ENCODE assay signal across 8 mouse cellular contexts in genomic region chr4:141547299-141547698, GRCm38 (mm10). TPM values are rescaled to one million over a fixed set of nuclear protein-coding genes. Genes with fewer than 3 reads are reported as not detected.
DNase-seq lines count a peak whose midpoint lies in the region; ATAC-seq lines count a peak whose summit lies in the region.

No protein-coding gene starts in this region.

- peak overlapping the region; percentile 97 for H3K9ac ChIP-seq in forebrain, embryonic 11.5 days (ENCODE audit: low read length)
- H3K9ac ChIP-seq in liver, embryonic 12.5 days = peak overlapping the region; percentile 91
- peak overlapping the region; percentile 99 for H3K9ac ChIP-seq in stomach, embryonic 16.5 days (ENCODE audit: low read length)

- no peaks in the 10 kb centered on the region for H3K27me3 ChIP-seq in megakaryocyte, embryonic 14.5 days (replicated peaks)
- no peaks in the 10 kb centered on the region for H3K27me3 ChIP-seq in forebrain, embryonic 11.5 days (ENCODE audit: control insufficient read depth, insufficient read depth, low read length)
- no peaks in the 10 kb centered on the region for H3K27me3 ChIP-seq in liver, embryonic 12.5 days (replicated peaks)
- H3K27me3 ChIP-seq in stomach, embryonic 16.5 days (ENCODE audit: control insufficient read depth, insufficient read depth, low read length) = no peaks in the 10 kb centered on the region

- H3K4me1 ChIP-seq in megakaryocyte, embryonic 14.5 days = peaks cover 49% of the 10 kb centered on the region
- peaks cover 3% of the 10 kb centered on the region; the same call in 1 of the 2 replicates for H3K4me1 ChIP-seq in forebrain, embryonic 11.5 days (replicated peaks; ENCODE audit: control insufficient read depth, insufficient read depth, low read length)
- peaks cover 41% of the 10 kb centered on the region for H3K4me1 ChIP-seq in liver, embryonic 12.5 days
- no peaks in the 10 kb centered on the region for H3K4me1 ChIP-seq in stomach, embryonic 16.5 days (ENCODE audit: control insufficient read depth, insufficient read depth, low read length)

- H3K4me2 ChIP-seq in forebrain, embryonic 11.5 days (ENCODE audit: low read depth, low read length, severe bottlenecking) = peak overlapping the region; percentile 98
- H3K4me2 ChIP-seq in liver, embryonic 12.5 days = peak overlapping the region; percentile 99
- peak overlapping the region; percentile 74 for H3K4me2 ChIP-seq in stomach, embryonic 16.5 days (ENCODE audit: low read depth, low read length)

- 25% methylated on average over 9 of the region's 9 CpGs for WGBS in forebrain, embryonic 11.5 days
- 20% methylated on average over 9 of the region's 9 CpGs for WGBS in liver, embryonic 12.5 days (ENCODE audit: insufficient replicate concordance)
- WGBS in stomach, embryonic 16.5 days = 11% methylated on average over 9 of the region's 9 CpGs

- no peaks in the 10 kb centered on the region for H3K36me3 ChIP-seq in megakaryocyte, embryonic 14.5 days (replicated peaks; ENCODE audit: low read length)
- H3K36me3 ChIP-seq in forebrain, embryonic 11.5 days (ENCODE audit: control insufficient read depth, insufficient read depth, low read length) = no peaks in the 10 kb centered on the region
- no peaks in the 10 kb centered on the region for H3K36me3 ChIP-seq in liver, embryonic 12.5 days
- H3K36me3 ChIP-seq in stomach, embryonic 16.5 days (ENCODE audit: control insufficient read depth, insufficient read depth, low read length) = no peaks in the 10 kb centered on the region

- no peak; the same call in 1 of the 2 replicates for ATAC-seq in megakaryocyte, adult 5-6 weeks (ENCODE audit: poor library complexity, severe bottlenecking)
- no peak for ATAC-seq in forebrain, embryonic 11.5 days (replicated peaks; ENCODE audit: low FRiP score)
- ATAC-seq in liver, embryonic 12.5 days = no peak
- no peak for ATAC-seq in stomach, embryonic 16.5 days (ENCODE audit: insufficient read depth, low FRiP score)
- no peak for ATAC-seq in frontal cortex, adult (ENCODE audit: low TSS enrichment)

- DNase-seq in forebrain, embryonic 11.5 days (ENCODE audit: low spot score) = no peak
- DNase-seq in layer of hippocampus, postnatal 10 days (ENCODE audit: low spot score in 2 of 2) = no peak
- no peak for DNase-seq in ovary, postnatal 36 days (ENCODE audit: low spot score)

- no peaks in the 10 kb centered on the region for H3K9me3 ChIP-seq in megakaryocyte, embryonic 14.5 days
- no peaks in the 10 kb centered on the region for H3K9me3 ChIP-seq in forebrain, embryonic 11.5 days (ENCODE audit: control insufficient read depth, low read length)
- H3K9me3 ChIP-seq in liver, embryonic 12.5 days (replicated peaks) = no peaks in the 10 kb centered on the region
- no peaks in the 10 kb centered on the region for H3K9me3 ChIP-seq in stomach, embryonic 16.5 days (replicated peaks; ENCODE audit: control insufficient read depth, low read length)

- peak overlapping the region; percentile 95 for H3K4me3 ChIP-seq in megakaryocyte, embryonic 14.5 days (replicated peaks)
- peak overlapping the region; percentile 68 for H3K4me3 ChIP-seq in forebrain, embryonic 11.5 days (ENCODE audit: low read depth, low read length)
- H3K4me3 ChIP-seq in liver, embryonic 12.5 days = peak overlapping the region; percentile 90
- H3K4me3 ChIP-seq in stomach, embryonic 16.5 days (replicated peaks; ENCODE audit: low read length) = peak overlapping the region; percentile 81

- peak overlapping the region; percentile 99 for H3K27ac ChIP-seq in forebrain, embryonic 11.5 days (ENCODE audit: low read depth, low read length)
- H3K27ac ChIP-seq in liver, embryonic 12.5 days = peak overlapping the region; percentile 99
- H3K27ac ChIP-seq in stomach, embryonic 16.5 days (ENCODE audit: low read length) = peak overlapping the region; percentile 100

RNA-seq across cellular contexts. Expression of gene Spen, which starts 8.9 kb away (rescaled TPM):
- polyA plus RNA-seq in megakaryocyte, embryonic 14.5 days (2012; ENCODE audit: insufficient read depth, low replicate concordance) = 101 and 202 TPM in 2 replicates
- 30.4 and 34.2 TPM in 2 replicates for total RNA-seq in megakaryocyte, adult 5-6 weeks (2015)
- total RNA-seq in megakaryocyte, adult 5-6 weeks (2017) = 28.7 and 39.3 TPM in 2 replicates
- 17.1 and 19.2 TPM in 2 replicates for polyA plus RNA-seq in forebrain, embryonic 11.5 days (2014; fragmentation: Nextera tagmentation; extraction: Ambion mirVana)
- polyA plus RNA-seq in liver, embryonic 12.5 days (2016; fragmentation: Nextera tagmentation; extraction: Ambion mirVana) = 9.1 and 9.2 TPM in 2 replicates
- polyA plus RNA-seq in stomach, embryonic 16.5 days (2015; fragmentation: Nextera tagmentation; extraction: Ambion mirVana) = 6.2 and 7.2 TPM in 2 replicates
- 10 to 100 TPM; 62.9 to 64.5 TPM for total RNA-seq in layer of hippocampus, postnatal 10 days (2021)

RNA-seq across cellular contexts. Expression of gene Fblim1, which starts 58.6 kb away (rescaled TPM):
- 4.7 and 17.1 TPM in 2 replicates for polyA plus RNA-seq in megakaryocyte, embryonic 14.5 days (2012; ENCODE audit: insufficient read depth, low replicate concordance)
- total RNA-seq in megakaryocyte, adult 5-6 weeks (2015) = not detected in 2 replicates
- total RNA-seq in megakaryocyte, adult 5-6 weeks (2017) = not detected in 2 replicates
- 21.4 and 24.8 TPM in 2 replicates for polyA plus RNA-seq in forebrain, embryonic 11.5 days (2014; fragmentation: Nextera tagmentation; extraction: Ambion mirVana)
- polyA plus RNA-seq in liver, embryonic 12.5 days (2016; fragmentation: Nextera tagmentation; extraction: Ambion mirVana) = 4.0 and 5.3 TPM in 2 replicates
- polyA plus RNA-seq in stomach, embryonic 16.5 days (2015; fragmentation: Nextera tagmentation; extraction: Ambion mirVana) = 77.2 and 85.0 TPM in 2 replicates
- 1 to 10 TPM; 4.6 to 5.0 TPM for total RNA-seq in layer of hippocampus, postnatal 10 days (2021)
